Mouse (Mus musculus) stomach, embryonic 16.5 days (tissue): Measurements from ENCODE around the gene Gm19684. TPM values are rescaled to one million over a fixed set of nuclear protein-coding genes. Genes with fewer than 3 reads are reported as not detected.
"Not testable (repeated sequence)": the region's sequence is repeated elsewhere in the genome, so short reads cannot be mapped to it uniquely, and the experiment has no call there.

ENCODE experiments used
- ATAC-seq: fragments of 200-750 bp; cut with Nextera tagmentation; 2 replicates; pipeline ENCODE4 v1.8.0; 2017; ENCODE audit warnings: moderate number of reproducible peaks, moderate TSS enrichment; ENCODE audit not compliant: insufficient read depth, low FRiP score
- H3K27ac ChIP-seq: fragments of 300-500 bp; sonication (generic); 2 replicates; pipeline ENCODE4 v1.5.1; 2014; ENCODE audit warnings: low read length
- H3K27me3 ChIP-seq: fragments of 300-500 bp; sonication (generic); 2 replicates; pipeline ENCODE4 v1.6.1; 2014; ENCODE audit warnings: low read length, control low read depth, mixed read lengths; ENCODE audit not compliant: control insufficient read depth, insufficient read depth
- H3K36me3 ChIP-seq: fragments of 300-500 bp; sonication (generic); 2 replicates; pipeline ENCODE4 v1.6.1; 2014; ENCODE audit warnings: low read length; ENCODE audit not compliant: control insufficient read depth, insufficient read depth
- H3K4me1 ChIP-seq: fragments of 300-500 bp; sonication (generic); 2 replicates; pipeline ENCODE4 v1.6.1; 2014; ENCODE audit warnings: low read length, control low read depth, mixed read lengths; ENCODE audit not compliant: control insufficient read depth, insufficient read depth
- H3K4me2 ChIP-seq: fragments of 300-500 bp; sonication (generic); 2 replicates; pipeline ENCODE4 v1.6.1; 2014; ENCODE audit warnings: low read depth, low read length, mixed read lengths
- H3K4me3 ChIP-seq: fragments of 300-500 bp; sonication (generic); replicated peaks from 2 replicates; pipeline ENCODE4 v1.5.1; 2014; ENCODE audit warnings: mild to moderate bottlenecking, low read length
- H3K9ac ChIP-seq: fragments of 300-500 bp; sonication (generic); 2 replicates; pipeline ENCODE4 v1.6.1; 2014; ENCODE audit warnings: low read length
- H3K9me3 ChIP-seq: fragments of 300-500 bp; sonication (generic); replicated peaks from 2 replicates; pipeline ENCODE4 v1.6.1; 2016; ENCODE audit warnings: low read length, control low read depth; ENCODE audit not compliant: control insufficient read depth
- WGBS: fragments of 180-500 bp; shearing (Covaris S2); extraction: QIAGEN DNeasy Blood & Tissue Kit; methylation state at CpG from one replicate; pipeline ENCODE4 v1.1.7; 2014; 5-methylcytosine and 5-hydroxymethylcytosine counted together
- polyA plus RNA-seq: library from polyadenylated mRNA; unstranded; fragments of >200 nt; fragmentation: Nextera tagmentation; extraction: Ambion mirVana; gene quantifications from 2 replicates; pipeline ENCODE4 v1.2.1, GENCODE M21; 2015

Gm19684 gene
- polyA plus RNA-seq, 1 experiment from 2014 or later = not detected

DNA sequence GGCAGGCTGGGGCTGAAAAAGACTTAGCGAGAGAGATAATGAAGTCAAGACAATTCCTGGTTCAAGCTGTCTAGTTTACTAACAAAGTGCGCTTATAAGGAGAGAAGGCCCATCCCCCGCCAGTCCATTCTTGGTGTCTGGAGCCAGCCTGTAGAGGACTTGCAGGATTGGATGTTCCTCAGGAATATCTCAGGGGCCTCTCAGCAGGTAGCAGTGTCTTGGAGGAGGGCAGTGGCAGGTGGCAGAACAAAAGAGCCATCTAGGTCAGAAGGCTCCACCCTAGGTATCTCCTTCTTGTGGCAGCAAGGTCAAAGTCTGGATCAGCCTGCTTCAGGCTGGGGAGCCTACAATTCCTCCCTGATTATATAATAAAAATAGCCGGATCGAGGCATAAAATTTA lies 27.0 kb downstream of the Gm19684 start:
- not testable (repeated sequence) for H3K4me1 ChIP-seq, H3K4me2 ChIP-seq, H3K36me3 ChIP-seq, H3K9me3 ChIP-seq, H3K4me3 ChIP-seq, H3K27ac ChIP-seq, H3K9ac ChIP-seq, ATAC-seq
- peaks cover 24% of the 10 kb centered on the region for H3K27me3 ChIP-seq
- WGBS = 81% methylated on average over 5 of the region's 5 CpGs

DNA sequence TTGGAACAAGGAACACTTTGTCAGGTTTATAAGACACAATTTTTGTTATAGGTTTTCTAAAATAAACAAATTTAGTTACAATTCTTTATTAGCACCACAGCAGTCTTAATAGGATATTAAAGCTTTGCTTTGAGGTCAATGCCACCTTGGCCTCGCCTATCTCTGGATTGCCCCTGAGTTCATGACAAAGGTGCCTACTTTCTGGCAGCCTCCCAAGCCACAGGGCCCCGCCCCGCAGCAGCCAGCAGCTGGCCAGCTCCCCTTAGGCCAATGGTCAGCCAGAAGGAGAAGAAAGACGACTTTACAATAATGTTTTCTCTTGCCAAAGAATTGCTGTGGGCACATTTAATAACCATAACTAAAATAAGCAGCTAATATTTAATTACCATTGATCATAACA lies 29.7 kb downstream of the Gm19684 start:
- not testable (repeated sequence) for H3K4me3 ChIP-seq, H3K4me2 ChIP-seq, H3K36me3 ChIP-seq, H3K4me1 ChIP-seq, H3K9ac ChIP-seq, H3K27me3 ChIP-seq, H3K27ac ChIP-seq, ATAC-seq, H3K9me3 ChIP-seq
- 30% methylated on average over 4 of the region's 4 CpGs for WGBS

DNA sequence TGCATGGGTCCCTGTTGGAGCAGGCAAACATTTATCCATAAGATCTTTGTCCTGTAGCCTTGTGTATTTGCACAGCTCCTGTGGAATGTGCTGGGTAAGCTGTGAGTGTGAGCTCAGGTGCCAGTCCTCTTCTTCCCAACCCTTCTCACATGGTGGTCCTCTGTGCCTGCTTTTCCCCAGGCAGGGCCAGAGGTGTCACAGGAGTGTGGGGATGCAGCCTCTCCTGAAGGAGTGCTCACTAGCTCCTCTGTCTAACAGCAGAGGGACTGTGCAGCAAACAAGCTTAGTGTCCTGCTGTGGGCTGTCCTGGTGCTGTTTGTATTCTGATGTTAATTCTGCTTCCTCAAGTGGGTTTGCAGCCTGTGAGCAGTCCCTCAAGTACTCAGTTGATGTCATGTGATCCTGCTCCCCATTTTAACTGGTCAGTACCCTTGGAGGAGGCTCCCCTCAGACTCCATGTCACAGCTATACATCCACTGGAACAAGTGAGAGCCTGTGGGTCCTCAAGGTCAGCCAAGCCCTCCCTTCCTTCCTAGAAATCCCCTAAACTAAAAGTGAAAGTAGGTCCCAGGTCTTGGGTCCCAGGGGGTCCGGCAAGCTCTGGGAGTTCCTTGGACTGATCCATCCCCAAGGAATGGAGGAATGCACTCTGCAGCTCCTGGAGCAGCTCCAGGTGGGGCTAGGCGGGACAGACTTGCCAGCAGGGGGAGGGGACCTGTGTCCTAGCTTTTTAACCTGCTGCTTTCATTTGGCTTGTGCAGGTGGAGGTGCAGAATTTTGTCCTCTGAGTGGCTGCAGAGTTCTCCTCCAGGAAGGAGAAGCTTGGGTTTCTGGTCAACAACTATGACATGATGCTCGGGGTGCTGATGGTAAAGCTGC lies 33.0 kb downstream of the Gm19684 start:
- no peak overlapping the region for H3K27ac ChIP-seq
- no peak overlapping the region for H3K4me3 ChIP-seq
- peaks cover 8% of the 10 kb centered on the region; the same call in 1 of the 2 replicates for H3K27me3 ChIP-seq
- no peak overlapping the region for H3K4me2 ChIP-seq
- H3K4me1 ChIP-seq = no peaks in the 10 kb centered on the region
- no peak for ATAC-seq
- no peaks in the 10 kb centered on the region for H3K9me3 ChIP-seq
- H3K36me3 ChIP-seq = no peaks in the 10 kb centered on the region
- no peak overlapping the region for H3K9ac ChIP-seq
- 18% methylated on average over 3 of the region's 3 CpGs for WGBS

DNA sequence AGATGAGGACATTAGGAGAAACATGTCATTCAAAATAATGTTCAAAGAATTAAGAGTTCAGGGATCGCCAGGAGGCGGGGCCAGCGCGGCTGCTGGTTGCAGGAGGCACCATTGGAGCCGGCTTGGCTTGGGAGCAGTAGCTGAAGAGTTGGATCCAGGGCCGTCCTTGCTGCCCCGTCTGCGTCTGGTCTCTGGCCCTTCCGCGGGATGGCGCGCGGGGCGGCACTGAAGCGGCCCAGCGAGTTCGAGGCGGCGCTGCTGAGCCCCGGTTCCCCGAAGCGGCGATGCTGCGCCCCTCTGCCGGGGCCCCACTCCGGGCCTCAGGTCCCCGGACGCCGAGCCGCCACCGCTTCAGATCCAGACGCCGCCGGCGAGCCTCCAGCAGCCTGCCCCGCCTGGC lies 36.3 kb downstream of the Gm19684 start:
- peaks cover 28% of the 10 kb centered on the region for H3K27me3 ChIP-seq
- H3K4me3 ChIP-seq = peak overlapping the region; percentile 39
- H3K36me3 ChIP-seq, H3K4me1 ChIP-seq, H3K9me3 ChIP-seq, H3K27ac ChIP-seq, ATAC-seq: not testable (repeated sequence)
- H3K4me2 ChIP-seq = peak overlapping the region; percentile 47
- WGBS = under 1% methylated on average over 36 of the region's 36 CpGs
- peak overlapping the region; percentile 55 for H3K9ac ChIP-seq

DNA sequence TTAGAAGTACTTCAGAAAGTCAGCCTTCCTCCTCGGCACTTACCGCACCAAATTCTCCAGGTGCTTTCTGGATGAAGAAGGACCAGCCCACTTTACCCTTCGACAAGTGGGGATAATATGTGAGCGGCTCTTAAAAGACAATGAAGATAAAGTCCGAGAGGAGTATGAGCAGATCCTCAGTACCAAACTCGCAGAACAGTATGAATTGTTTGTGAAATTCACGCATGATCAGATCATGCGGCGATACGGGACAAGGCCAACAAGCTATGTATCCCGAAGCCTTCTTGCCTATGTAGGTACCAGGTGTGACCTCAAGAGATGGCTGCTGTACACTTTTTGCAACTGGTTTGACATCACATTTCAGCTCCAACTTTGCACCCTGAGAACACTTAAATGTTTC lies 36.8 kb downstream of the Gm19684 start:
- ATAC-seq, H3K27ac ChIP-seq, H3K9me3 ChIP-seq, H3K4me1 ChIP-seq, H3K9ac ChIP-seq, H3K36me3 ChIP-seq: not testable (repeated sequence)
- Histone ChIP-seq H3K27me3 (peaks cover 29% of the 10 kb centered on the region), H3K4me2 (peak overlapping the region; percentile 47), H3K4me3 (peak overlapping the region; percentile 39)
- WGBS = 14% methylated on average over 11 of the region's 11 CpGs

DNA sequence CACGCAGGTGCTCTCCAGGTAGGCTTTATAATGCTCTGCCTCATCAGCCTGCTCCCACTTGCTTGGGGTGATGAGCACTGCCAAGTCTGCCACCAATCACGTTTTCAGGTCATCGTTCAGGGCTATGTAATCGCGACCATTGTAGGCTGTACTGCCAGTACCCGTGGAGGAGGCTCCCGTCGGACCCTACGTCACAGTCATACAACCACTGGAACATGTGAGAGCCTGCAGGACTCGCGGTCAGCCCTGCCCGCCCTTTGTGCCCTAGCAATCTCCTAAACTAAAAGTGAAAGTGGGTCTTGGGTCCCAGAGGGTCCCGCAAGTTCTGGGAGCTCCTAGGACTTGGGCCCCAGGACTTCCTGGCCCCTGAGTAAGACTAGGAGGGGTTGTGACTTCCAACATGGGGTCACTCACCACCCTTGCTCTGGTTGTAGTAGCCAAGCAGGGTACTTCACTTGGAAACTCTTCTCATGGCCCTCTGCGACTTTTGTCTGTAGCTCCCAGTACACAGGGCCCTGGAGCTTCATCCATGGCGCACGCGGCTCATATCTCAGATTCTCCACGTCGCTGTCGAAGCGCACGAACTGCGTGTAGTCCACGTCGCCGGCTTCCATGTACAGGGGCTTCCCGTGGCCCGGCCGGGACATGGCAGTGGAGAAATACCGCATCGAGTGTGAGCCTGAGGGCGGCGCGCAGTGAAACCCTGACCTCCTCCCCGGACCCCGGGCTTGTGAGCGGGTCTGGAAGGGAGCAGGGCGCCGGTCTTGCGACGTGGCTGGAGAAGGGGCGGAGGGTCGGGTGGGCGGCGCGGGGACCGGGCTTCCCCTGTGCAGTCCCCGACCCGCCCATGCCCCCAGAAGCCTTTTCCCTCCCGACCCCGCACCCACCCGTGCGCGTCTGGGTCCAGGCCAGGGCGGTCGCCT lies 39.9 kb downstream of the Gm19684 start:
- peak; percentile 25; the same call in 1 of the 2 replicates for ATAC-seq
- peak overlapping the region; percentile 31 for H3K4me3 ChIP-seq
- WGBS = 3% methylated on average over 56 of the region's 56 CpGs
- peak overlapping the region; percentile 51 for H3K4me2 ChIP-seq
- H3K27ac ChIP-seq = no peak overlapping the region
- no peaks in the 10 kb centered on the region for H3K9me3 ChIP-seq
- H3K9ac ChIP-seq = peak overlapping the region; percentile 43; the same call in 1 of the 2 replicates
- H3K27me3 ChIP-seq = peaks cover 26% of the 10 kb centered on the region
- H3K4me1 ChIP-seq = no peaks in the 10 kb centered on the region
- H3K36me3 ChIP-seq = no peaks in the 10 kb centered on the region

DNA sequence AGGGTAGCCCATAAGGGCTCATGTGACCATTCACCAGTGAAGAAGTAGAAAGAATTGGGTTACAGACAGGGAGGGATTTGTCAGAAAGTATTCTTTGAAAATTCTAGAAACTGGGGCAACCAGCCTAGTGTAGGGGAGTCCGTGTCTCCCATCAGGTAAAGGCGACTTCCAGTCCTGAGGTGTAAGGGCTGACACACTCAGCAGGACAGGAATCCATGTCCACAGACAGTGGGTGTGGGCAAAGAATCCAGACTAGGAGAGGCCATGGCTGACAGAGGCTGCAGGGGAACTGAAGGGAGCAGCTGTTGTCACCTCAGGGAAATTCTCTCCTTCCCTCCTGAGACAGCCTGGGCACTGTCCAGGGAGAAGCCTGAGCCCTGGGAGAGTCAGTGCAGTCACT lies 45.4 kb downstream of the Gm19684 start:
- 21% methylated on average over 2 of the region's 2 CpGs for WGBS
- H3K27ac ChIP-seq, H3K4me3 ChIP-seq: not testable (repeated sequence)

DNA sequence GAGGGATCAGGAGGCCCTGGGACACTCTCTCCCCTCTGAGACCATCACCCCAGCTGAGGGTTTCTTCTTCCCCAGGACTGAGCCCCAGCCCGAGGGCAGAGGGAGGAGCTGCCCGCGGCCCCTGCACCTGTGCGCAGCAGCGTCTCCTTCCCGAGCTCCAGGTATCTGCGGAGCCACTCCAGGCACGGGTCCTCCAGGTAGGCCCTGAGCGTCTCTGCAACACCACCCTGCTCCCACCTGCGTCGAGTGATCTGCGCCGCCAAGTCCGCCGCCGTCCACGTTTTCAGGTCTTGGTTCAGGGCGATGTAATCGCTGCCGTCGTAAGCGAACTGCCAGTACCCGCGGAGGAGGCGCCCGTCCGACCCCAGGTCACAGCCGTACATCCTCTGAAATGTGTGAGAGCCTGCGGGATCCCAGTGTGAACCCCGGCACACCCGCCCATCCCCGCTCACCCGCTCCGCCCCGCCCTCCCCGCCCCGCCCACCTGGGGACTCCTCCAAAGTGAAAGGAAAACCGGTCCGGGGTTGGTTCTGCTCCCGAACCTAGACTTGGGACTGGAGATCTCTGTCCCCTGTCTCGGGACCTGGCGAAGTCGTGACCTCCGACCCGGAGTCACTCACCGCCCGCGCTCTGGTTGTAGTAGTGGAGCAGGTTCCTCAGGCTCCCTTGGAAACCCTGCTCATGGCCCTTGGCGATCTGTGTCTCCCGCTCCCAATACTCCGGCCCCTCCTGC lies 46.0 kb downstream of the Gm19684 start:
- H3K27me3 ChIP-seq = peaks cover 34% of the 10 kb centered on the region
- H3K9me3 ChIP-seq = no peaks in the 10 kb centered on the region
- peak overlapping the region; percentile 63 for H3K4me2 ChIP-seq
- H3K4me3 ChIP-seq = peak overlapping the region; percentile 51
- peak overlapping the region; percentile 50; the same call in 1 of the 2 replicates for H3K9ac ChIP-seq
- 1% methylated on average over 51 of the region's 51 CpGs for WGBS
- ATAC-seq = 0 out of 2 replicates have a peak, but pooled peaks have one; percentile 47
- no peak overlapping the region for H3K27ac ChIP-seq
- H3K4me1 ChIP-seq = no peaks in the 10 kb centered on the region
- H3K36me3 ChIP-seq = no peaks in the 10 kb centered on the region

More for the DNA sequence above, 45.4 kb downstream of the Gm19684 start:
- not testable (repeated sequence) for ATAC-seq, H3K9me3 ChIP-seq, H3K4me2 ChIP-seq, H3K9ac ChIP-seq, H3K36me3 ChIP-seq, H3K4me1 ChIP-seq
- peaks cover 39% of the 10 kb centered on the region for H3K27me3 ChIP-seq
